Mouse (Mus musculus) midbrain, embryonic 13.5 days (tissue): ENCODE measurements at regions not wholly inside any gene's neighbourhood (a gene's known extent, or its start where the extent isn't known, plus 50 kb on each side); places are given as distances from the start of the nearest gene placed in this dataset.
A peak's percentile ranks its signal among the peaks of the same experiment; 100 is the strongest.

Experiments
- ATAC-seq: fragments of 200-750 bp; cut with Nextera tagmentation; 2 replicates; pipeline ENCODE4 v1.8.0; 2017; ENCODE audit warnings: mild to moderate bottlenecking, moderate TSS enrichment, moderate library complexity
- H3K27ac ChIP-seq: fragments of 300-500 bp; sonication (generic); 2 replicates; pipeline ENCODE4 v1.5.1; 2015; ENCODE audit warnings: inconsistent platforms, mild to moderate bottlenecking, moderate library complexity
- H3K27me3 ChIP-seq: fragments of 300-500 bp; sonication (generic); 2 replicates; pipeline ENCODE4 v1.6.1; 2015; ENCODE audit warnings: mild to moderate bottlenecking, inconsistent platforms
- H3K36me3 ChIP-seq: fragments of 300-500 bp; sonication (generic); 2 replicates; pipeline ENCODE4 v1.6.1; 2015; ENCODE audit warnings: mild to moderate bottlenecking, inconsistent platforms
- H3K4me1 ChIP-seq: fragments of 300-500 bp; sonication (generic); replicated peaks from 2 replicates; pipeline ENCODE4 v1.6.1; 2015; ENCODE audit warnings: inconsistent platforms
- H3K4me2 ChIP-seq: fragments of 300-500 bp; sonication (generic); replicated peaks from 2 replicates; pipeline ENCODE4 v1.6.1; 2015; ENCODE audit warnings: moderate library complexity, mild to moderate bottlenecking, inconsistent platforms
- H3K4me3 ChIP-seq: fragments of 300-500 bp; sonication (generic); replicated peaks from 2 replicates; pipeline ENCODE4 v1.5.1; 2015; ENCODE audit warnings: mild to moderate bottlenecking, inconsistent platforms
- H3K9ac ChIP-seq: fragments of 300-500 bp; sonication (generic); replicated peaks from 2 replicates; pipeline ENCODE4 v1.6.1; 2015; ENCODE audit warnings: mild to moderate bottlenecking, inconsistent platforms
- H3K9me3 ChIP-seq: fragments of 300-500 bp; sonication (generic); 2 replicates; pipeline ENCODE4 v1.6.1; 2016; ENCODE audit warnings: mild to moderate bottlenecking, inconsistent platforms
- WGBS: fragments of 180-500 bp; shearing (Covaris S2); methylation state at CpG from one replicate; pipeline ENCODE4 v1.1.7; 2015; 5-methylcytosine and 5-hydroxymethylcytosine counted together

GRCm38 (mm10) chr13:90781974-90782373, 123.2 kb downstream of the Atp6ap1l start:
- Histone ChIP-seq H3K4me2 (no peak overlapping the region), H3K9ac (no peak overlapping the region), H3K4me3 (no peak overlapping the region), H3K4me1 (no peaks in the 10 kb centered on the region), H3K27me3 (no peaks in the 10 kb centered on the region), H3K36me3 (no peaks in the 10 kb centered on the region), H3K27ac (no peak overlapping the region), H3K9me3 (no peaks in the 10 kb centered on the region)
- ATAC-seq, result no peak
- 81% methylated on average over 2 of the region's 2 CpGs for WGBS

GRCm38 (mm10) chr13:90777952-90778298, 127.2 kb downstream of the Atp6ap1l start:
- H3K4me1 ChIP-seq, result no peaks in the 10 kb centered on the region
- H3K27ac ChIP-seq, result no peak overlapping the region
- WGBS, result 63% methylated on average over 4 of the region's 4 CpGs
- ATAC-seq, result peak; percentile 75; the same call in 1 of the 2 replicates
- no peaks in the 10 kb centered on the region for H3K27me3 ChIP-seq
- no peak overlapping the region for H3K4me3 ChIP-seq
- H3K36me3 ChIP-seq, result no peaks in the 10 kb centered on the region
- H3K4me2 ChIP-seq, result no peak overlapping the region
- no peak overlapping the region for H3K9ac ChIP-seq
- no peaks in the 10 kb centered on the region for H3K9me3 ChIP-seq

- no peak overlapping the region for H3K4me2 ChIP-seq
- H3K27me3 ChIP-seq, result no peaks in the 10 kb centered on the region
- H3K9me3 ChIP-seq, result no peaks in the 10 kb centered on the region
- H3K9ac ChIP-seq, result no peak overlapping the region
- no peak overlapping the region for H3K27ac ChIP-seq
- ATAC-seq, result 0 out of 2 replicates have a peak, but pooled peaks have one; percentile 20
- WGBS, result 88% methylated on average over 5 of the region's 5 CpGs
- H3K36me3 ChIP-seq, result no peaks in the 10 kb centered on the region
- no peaks in the 10 kb centered on the region for H3K4me1 ChIP-seq
- H3K4me3 ChIP-seq, result no peak overlapping the region
These were observed 127.8 kb downstream of the Atp6ap1l start for GRCm38 (mm10) chr13:90777123-90777951.

GRCm38 (mm10) chr13:90762154-90762553, 143.0 kb downstream of the Atp6ap1l start:
- H3K4me3 ChIP-seq, result no peak overlapping the region
- no peak for ATAC-seq

GRCm38 (mm10) chr13:90760516-90761050, 144.6 kb downstream of the Atp6ap1l start:
- Histone ChIP-seq H3K27me3 (no peaks in the 10 kb centered on the region), H3K9me3 (no peaks in the 10 kb centered on the region), H3K9ac (no peak overlapping the region), H3K4me3 (no peak overlapping the region), H3K4me2 (no peak overlapping the region), H3K4me1 (no peaks in the 10 kb centered on the region), H3K36me3 (no peaks in the 10 kb centered on the region), H3K27ac (no peak overlapping the region)
- 83% methylated on average over 4 of the region's 4 CpGs for WGBS
- ATAC-seq, result no peak

More at GRCm38 (mm10) chr13:90762154-90762553, 143.0 kb downstream of the Atp6ap1l start:
- no peaks in the 10 kb centered on the region for H3K27me3 ChIP-seq
- H3K4me1 ChIP-seq, result no peaks in the 10 kb centered on the region
- WGBS, result 83% methylated on average over 2 of the region's 2 CpGs
- H3K36me3 ChIP-seq, result no peaks in the 10 kb centered on the region
- no peaks in the 10 kb centered on the region for H3K9me3 ChIP-seq
- no peak overlapping the region for H3K27ac ChIP-seq
- no peak overlapping the region for H3K4me2 ChIP-seq
- no peak overlapping the region for H3K9ac ChIP-seq

- Histone ChIP-seq H3K9me3 (no peaks in the 10 kb centered on the region), H3K9ac (no peak overlapping the region), H3K27ac (no peak overlapping the region), H3K4me3 (no peak overlapping the region), H3K4me1 (no peaks in the 10 kb centered on the region), H3K4me2 (no peak overlapping the region), H3K36me3 (no peaks in the 10 kb centered on the region), H3K27me3 (no peaks in the 10 kb centered on the region)
- 83% methylated on average over 3 of the region's 3 CpGs for WGBS
- ATAC-seq, result no peak
These were observed 150.7 kb downstream of the Atp6ap1l start for GRCm38 (mm10) chr13:90754451-90754850.

GRCm38 (mm10) chr13:90749741-90750140, 155.4 kb downstream of the Atp6ap1l start:
- Histone ChIP-seq H3K9me3 (no peaks in the 10 kb centered on the region), H3K4me2 (no peak overlapping the region), H3K4me3 (no peak overlapping the region), H3K36me3 (no peaks in the 10 kb centered on the region), H3K27me3 (no peaks in the 10 kb centered on the region), H3K4me1 (no peaks in the 10 kb centered on the region), H3K9ac (no peak overlapping the region), H3K27ac (no peak overlapping the region)
- no peak for ATAC-seq
- 84% methylated on average over 1 of the region's 1 CpGs for WGBS

- no peaks in the 10 kb centered on the region for H3K27me3 ChIP-seq
- no peak overlapping the region for H3K4me2 ChIP-seq
- H3K9me3 ChIP-seq, result no peaks in the 10 kb centered on the region
- no peak for ATAC-seq
- H3K4me1 ChIP-seq, result no peaks in the 10 kb centered on the region
- no peak overlapping the region for H3K4me3 ChIP-seq
- no peaks in the 10 kb centered on the region for H3K36me3 ChIP-seq
- H3K9ac ChIP-seq, result no peak overlapping the region
- 50% methylated on average over 1 of the region's 1 CpGs for WGBS
- no peak overlapping the region for H3K27ac ChIP-seq
These were observed 160.1 kb downstream of the Atp6ap1l start for GRCm38 (mm10) chr13:90745063-90745462.

GRCm38 (mm10) chr13:90742615-90743402, 162.3 kb downstream of the Atp6ap1l start:
- Histone ChIP-seq H3K9ac (no peak overlapping the region), H3K4me2 (no peak overlapping the region), H3K4me3 (no peak overlapping the region), H3K9me3 (no peaks in the 10 kb centered on the region), H3K27me3 (no peaks in the 10 kb centered on the region), H3K27ac (no peak overlapping the region), H3K4me1 (no peaks in the 10 kb centered on the region), H3K36me3 (no peaks in the 10 kb centered on the region)
- ATAC-seq, result peak; percentile 55; the same call in 1 of the 2 replicates
- 73% methylated on average over 4 of the region's 4 CpGs for WGBS

GRCm38 (mm10) chr13:90739797-90740196, 165.4 kb downstream of the Atp6ap1l start:
- no peaks in the 10 kb centered on the region for H3K9me3 ChIP-seq
- H3K9ac ChIP-seq, result no peak overlapping the region
- H3K27me3 ChIP-seq, result no peaks in the 10 kb centered on the region
- ATAC-seq, result no peak
- 75% methylated on average over 1 of the region's 1 CpGs for WGBS
- no peaks in the 10 kb centered on the region for H3K4me1 ChIP-seq
- no peak overlapping the region for H3K27ac ChIP-seq
- no peak overlapping the region for H3K4me2 ChIP-seq
- H3K36me3 ChIP-seq, result no peaks in the 10 kb centered on the region
- H3K4me3 ChIP-seq, result no peak overlapping the region

- Histone ChIP-seq H3K4me1 (no peaks in the 10 kb centered on the region), H3K36me3 (no peaks in the 10 kb centered on the region), H3K27ac (no peak overlapping the region), H3K4me2 (no peak overlapping the region), H3K9ac (no peak overlapping the region), H3K4me3 (no peak overlapping the region), H3K9me3 (no peaks in the 10 kb centered on the region), H3K27me3 (no peaks in the 10 kb centered on the region)
- 91% methylated on average over 3 of the region's 3 CpGs for WGBS
- ATAC-seq, result no peak
These were observed 166.6 kb downstream of the Atp6ap1l start for GRCm38 (mm10) chr13:90738513-90738912.

GRCm38 (mm10) chr13:90733265-90733664, 171.9 kb downstream of the Atp6ap1l start:
- H3K9me3 ChIP-seq, result no peaks in the 10 kb centered on the region
- 92% methylated on average over 3 of the region's 3 CpGs for WGBS
- no peaks in the 10 kb centered on the region for H3K27me3 ChIP-seq
- H3K27ac ChIP-seq, result no peak overlapping the region
- no peaks in the 10 kb centered on the region for H3K36me3 ChIP-seq
- H3K4me1 ChIP-seq, result no peaks in the 10 kb centered on the region
- H3K9ac ChIP-seq, result no peak overlapping the region
- H3K4me3 ChIP-seq, result no peak overlapping the region
- no peak overlapping the region for H3K4me2 ChIP-seq
- ATAC-seq, result no peak
